Mouse (Mus musculus) frontal cortex, postnatal 36 days (tissue): ENCODE measurements around the gene Pkn2.

Experiments
- DNase-seq, 2 experiments: peaks; one replicate each; pipeline ENCODE4 v3.0.0; 2022; ENCODE audit warnings: low spot score in 2 of 2

Pkn2 gene

GRCm38 (mm10) chr3:142832910-142833309 lies 48.9 kb downstream of the Pkn2 start:
- no peak for DNase-seq

- no peak for DNase-seq
Measured at GRCm38 (mm10) chr3:142826449-142827146, 55.2 kb downstream of the Pkn2 start.

- no peak for DNase-seq
Measured at GRCm38 (mm10) chr3:142823606-142824005, 58.2 kb downstream of the Pkn2 start.

GRCm38 (mm10) chr3:142817506-142817905 lies 64.3 kb downstream of the Pkn2 start:
- DNase-seq: no peak

- DNase-seq: no peak
Measured at GRCm38 (mm10) chr3:142811582-142811981, 70.2 kb downstream of the Pkn2 start.

- DNase-seq: no peak
Measured at GRCm38 (mm10) chr3:142795587-142795986, 86.2 kb downstream of the Pkn2 start.

GRCm38 (mm10) chr3:142786423-142787072 lies 95.3 kb downstream of the Pkn2 start:
- DNase-seq: no peak

- no peak for DNase-seq
Measured at GRCm38 (mm10) chr3:142777227-142777626, 104.6 kb downstream of the Pkn2 start.

GRCm38 (mm10) chr3:142773538-142774191 lies 108.1 kb downstream of the Pkn2 start:
- no peak for DNase-seq

- DNase-seq: no peak
Measured at GRCm38 (mm10) chr3:142770518-142770917, 111.3 kb downstream of the Pkn2 start.

- no peak for DNase-seq
Measured at GRCm38 (mm10) chr3:142768498-142768897, 113.3 kb downstream of the Pkn2 start.

- no peak for DNase-seq
Measured at GRCm38 (mm10) chr3:142765778-142766165, 116.0 kb downstream of the Pkn2 start.

- DNase-seq: peak; percentile 89 to 90
Measured at GRCm38 (mm10) chr3:142764995-142765777, 116.6 kb downstream of the Pkn2 start, which contains the start of gene Gtf2b. Gene Gtf2b (plus strand): TSS chr3:142765045.

- no peak for DNase-seq
Measured at GRCm38 (mm10) chr3:142760356-142760755, 121.4 kb downstream of the Pkn2 start.

GRCm38 (mm10) chr3:142758593-142758992 lies 123.2 kb downstream of the Pkn2 start:
- DNase-seq: no peak

- DNase-seq: no peak
Measured at GRCm38 (mm10) chr3:142757841-142758240, 124.0 kb downstream of the Pkn2 start.

GRCm38 (mm10) chr3:142755132-142755867 lies 126.5 kb downstream of the Pkn2 start:
- DNase-seq: peak in 1 of 2 experiments; percentile 16

GRCm38 (mm10) chr3:142749131-142749530 lies 132.7 kb downstream of the Pkn2 start:
- no peak for DNase-seq

GRCm38 (mm10) chr3:142747673-142748072 lies 134.1 kb downstream of the Pkn2 start:
- no peak for DNase-seq

- DNase-seq: no peak
Measured at GRCm38 (mm10) chr3:142745076-142745475, 136.7 kb downstream of the Pkn2 start.
